Mouse (Mus musculus): ENCODE results near the gene Tcirg1.
A peak's percentile ranks its signal among the peaks of the same experiment; 100 is the strongest.

Gene Tcirg1

DNA sequence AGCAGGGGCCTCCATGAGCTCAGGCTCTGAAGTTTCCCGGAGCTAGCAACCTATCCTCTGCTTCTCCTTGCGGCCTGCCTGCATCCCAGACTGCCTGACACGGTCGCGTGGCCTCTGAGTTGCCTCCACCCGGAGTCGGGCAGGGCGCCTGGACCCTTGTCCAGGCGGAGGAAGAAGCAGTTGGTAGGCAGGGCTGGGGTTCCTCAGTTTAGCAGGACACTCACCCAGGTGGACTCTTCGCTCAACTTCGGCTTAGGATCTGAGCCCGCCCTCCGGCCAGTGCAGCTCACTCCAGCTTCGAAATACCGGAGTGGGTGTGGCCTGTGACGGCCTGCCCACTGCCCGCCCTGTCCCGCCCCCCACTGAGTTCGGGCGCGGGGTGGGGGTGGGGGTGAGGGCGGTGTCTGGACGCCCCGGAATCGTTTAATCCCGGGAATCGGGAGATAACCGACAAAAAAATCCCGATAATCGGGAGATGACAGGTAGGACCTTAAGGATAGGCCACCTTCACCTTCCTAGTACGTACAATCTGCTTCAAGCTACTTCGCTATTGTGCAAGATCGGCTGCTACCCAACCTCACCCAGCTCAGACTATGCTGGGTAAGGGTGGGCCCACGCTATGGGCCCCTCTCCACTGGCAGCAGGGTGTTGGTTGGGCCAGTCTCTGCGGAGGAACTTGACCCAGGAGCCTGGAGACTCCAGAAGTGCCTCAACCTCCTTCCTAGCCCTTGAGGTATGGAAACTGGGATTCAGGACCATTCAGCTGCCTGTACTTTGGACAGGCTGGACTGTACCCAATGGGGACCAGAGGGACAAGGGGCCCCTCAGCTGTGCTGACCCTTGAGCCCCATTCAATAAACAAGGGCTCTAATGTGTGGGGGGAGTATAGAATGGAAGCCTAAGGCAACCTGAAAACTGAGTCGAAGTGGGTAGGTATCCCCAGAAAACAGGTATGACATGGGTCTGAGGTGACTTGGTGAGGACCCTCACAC lies at the start of gene Tcirg1:
TSS of gene Tcirg1 (minus strand) at position 339 of the 992 bp plus-strand sequence.
- peak; percentile 60 for DNase-seq

DNA sequence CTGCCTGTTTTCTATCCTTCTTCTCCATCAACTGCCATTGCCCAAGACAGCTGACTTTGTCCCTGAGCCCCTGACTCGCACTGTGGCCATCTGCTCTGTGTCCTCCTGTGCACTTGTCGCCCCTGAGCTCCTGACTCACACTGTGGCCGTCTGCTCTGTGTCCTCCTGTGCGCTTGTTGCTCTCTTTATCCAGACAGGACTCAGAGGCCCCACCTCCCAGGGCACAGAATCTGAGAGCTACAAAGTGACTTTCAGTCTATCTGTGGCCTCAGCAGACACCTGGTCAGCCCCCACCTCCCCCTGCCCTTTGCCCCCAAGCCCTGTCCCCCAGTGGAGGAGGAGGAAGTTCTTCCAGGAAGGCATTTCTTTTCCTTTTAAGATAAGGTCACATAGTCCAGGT lies 48.9 kb upstream of the Tcirg1 start:
- no peak for DNase-seq

DNA sequence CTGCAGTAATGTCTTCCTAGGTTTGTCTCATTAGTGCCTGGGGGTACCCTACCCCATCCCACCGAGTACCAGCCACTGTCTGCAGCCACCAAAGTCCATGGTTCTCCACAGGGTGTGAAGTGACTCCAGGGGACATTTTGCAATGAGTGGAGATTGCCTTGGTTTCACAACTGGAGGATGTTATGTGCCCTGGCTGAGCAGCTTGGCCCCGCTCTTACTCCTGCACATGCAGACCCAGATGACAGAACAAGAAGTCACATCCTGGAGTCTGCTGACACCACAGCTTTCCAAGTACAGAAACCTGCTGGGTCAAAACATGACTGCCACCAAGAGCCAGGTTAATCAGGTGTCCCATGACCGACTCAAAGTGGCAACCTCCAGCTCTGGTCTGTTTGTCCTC lies 48.1 kb upstream of the Tcirg1 start:
- no peak for DNase-seq

DNA sequence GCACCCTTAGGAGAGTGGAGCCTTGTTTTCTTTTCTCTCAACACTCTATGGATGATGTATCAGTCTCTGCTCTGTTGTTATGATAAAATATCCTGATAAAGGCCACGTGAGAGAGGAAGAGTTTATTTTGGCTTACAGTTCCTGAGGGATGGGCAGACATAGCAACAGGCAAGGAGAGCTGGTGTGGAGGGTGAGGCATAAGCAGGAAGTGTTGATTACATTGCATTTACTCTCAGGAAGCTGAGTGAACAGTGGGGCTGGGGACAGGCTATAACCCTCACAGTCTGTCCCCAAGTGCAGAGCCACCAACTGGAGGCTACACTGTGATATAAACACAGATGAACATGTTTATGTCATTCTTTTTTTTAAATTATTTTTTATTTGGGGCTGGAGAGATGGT lies 45.2 kb upstream of the Tcirg1 start:
- no peak for DNase-seq

DNA sequence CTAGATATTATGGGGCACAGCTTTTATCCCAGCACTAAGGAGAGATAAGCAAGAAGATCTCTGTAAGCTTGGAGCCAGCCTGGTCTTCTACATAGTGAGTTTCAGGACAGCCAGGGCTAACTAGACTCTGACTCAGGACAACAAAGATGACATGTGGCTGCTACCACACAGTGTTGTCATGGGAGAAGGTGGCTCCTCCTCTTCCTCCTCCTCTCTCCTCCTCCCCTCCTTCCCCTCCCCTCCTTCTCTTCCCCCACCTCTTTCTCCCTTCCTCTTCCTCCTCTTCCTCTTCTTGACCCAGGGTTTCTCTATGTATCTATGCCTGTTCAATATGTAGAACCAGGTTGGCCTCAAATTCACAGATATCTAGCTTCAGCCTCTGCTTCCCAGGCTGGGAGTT lies 44.5 kb upstream of the Tcirg1 start:
- DNase-seq, result no peak

DNA sequence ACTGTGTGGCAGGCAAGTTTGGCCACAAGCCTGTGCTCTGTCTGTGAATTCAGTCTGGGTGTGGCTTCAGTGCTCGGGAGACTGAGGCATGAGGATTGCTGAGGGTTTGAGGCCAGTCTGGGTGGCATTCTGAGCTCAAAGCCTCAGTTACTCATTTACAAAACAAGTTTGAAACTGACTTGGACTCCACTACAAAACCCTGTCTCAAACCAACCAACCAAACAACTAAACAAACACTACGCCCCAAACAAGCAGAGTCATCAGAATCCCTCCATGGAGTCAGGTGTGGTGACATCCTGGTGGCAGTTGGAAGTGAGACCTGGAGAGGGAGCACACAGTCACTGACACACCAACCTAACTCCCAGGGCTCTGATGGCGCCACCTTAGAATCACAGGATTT lies 43.4 kb upstream of the Tcirg1 start:
- DNase-seq, result no peak

DNA sequence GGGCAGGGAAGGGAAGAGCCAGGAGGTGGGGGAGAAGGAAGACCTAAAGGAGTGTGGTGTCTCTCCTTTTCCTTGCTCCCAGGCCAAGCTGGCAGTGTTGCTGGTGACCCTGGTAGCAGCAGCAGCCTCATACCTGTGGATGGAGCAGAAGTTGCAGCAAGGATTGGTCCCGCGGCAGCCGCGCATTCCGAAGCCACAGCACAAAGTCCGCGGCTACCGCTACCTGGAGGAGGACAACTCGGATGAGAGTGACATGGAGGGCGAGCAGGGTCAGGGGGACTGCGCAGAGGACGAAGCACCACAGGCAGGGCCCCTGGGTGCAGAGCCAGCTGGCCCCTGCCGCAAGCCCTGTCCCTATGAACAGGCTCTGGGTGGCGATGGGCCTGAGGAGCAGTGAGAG lies 41.6 kb upstream of the Tcirg1 start:
- no peak for DNase-seq

DNA sequence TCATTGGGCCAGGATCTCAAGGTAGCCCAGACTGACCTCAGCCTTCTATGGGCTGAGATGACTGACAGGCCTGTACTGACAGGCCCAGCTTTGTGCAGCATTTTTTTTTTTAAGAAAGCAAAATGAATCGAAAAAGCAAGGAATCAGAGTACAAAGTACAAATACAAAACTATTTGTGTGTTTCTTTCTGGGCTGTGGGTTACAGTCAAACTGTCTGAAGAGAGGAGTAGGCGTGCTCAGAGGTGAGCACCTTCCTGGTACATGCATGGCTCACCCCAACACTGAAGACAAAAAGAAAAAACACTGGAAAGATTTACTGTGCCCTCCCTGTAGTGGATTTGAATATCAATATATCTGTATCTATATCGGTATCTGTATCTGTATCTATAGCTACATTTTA lies 40.9 kb upstream of the Tcirg1 start:
- no peak for DNase-seq

DNA sequence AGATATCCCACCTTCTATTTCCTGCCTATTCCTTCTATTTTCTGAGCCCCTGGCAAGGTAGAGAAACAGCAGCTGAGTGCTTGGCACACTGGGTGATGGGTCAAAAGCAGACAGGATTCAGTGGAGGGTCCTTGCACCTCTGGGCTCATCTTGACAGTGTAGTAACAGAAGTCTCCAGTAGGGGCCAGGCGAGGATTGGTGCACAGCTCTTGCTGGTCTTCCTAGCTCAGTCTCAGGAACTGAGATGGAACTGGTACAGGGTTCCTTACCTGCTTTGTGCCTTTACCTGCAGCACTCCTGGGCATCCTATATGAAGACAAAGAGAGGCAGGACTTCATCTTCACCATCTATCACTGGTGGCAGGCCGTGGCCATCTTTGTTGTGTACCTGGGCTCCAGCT lies 39.8 kb upstream of the Tcirg1 start:
- peak; percentile 74 for DNase-seq

DNA sequence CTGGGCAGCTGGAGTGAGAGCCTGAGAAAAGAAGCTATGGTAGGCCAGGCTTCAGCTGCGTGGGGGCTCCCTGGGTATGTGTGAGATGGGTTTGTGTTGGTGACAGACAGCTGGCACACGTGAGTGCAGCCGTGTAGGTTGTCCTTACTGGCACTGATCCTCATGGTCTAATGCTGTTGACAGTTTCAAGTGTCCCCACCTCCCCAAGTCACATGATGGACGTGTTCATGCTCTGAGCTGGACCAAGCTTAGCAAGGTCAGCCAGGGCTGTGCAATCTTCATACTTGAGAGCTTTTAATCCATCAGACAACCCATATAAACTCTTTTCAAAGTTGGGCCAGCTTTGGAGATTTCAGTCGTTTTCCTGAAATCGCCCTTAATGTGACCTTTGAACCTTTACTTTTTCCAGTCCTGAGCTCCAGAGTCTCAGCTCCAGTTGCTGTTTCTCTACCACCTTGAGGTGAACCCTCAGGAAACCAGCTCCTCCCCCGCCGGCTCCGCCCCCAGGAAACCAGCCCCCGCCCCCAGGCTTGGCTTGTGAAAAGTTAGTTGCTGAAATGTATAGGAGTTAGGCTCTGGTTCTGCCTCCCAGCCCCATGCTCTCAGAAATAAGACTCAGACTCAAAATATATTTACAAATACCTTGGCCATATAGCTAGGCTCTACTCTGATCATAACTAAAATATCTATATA lies 39.1 kb upstream of the Tcirg1 start:
- no peak for DNase-seq

DNA sequence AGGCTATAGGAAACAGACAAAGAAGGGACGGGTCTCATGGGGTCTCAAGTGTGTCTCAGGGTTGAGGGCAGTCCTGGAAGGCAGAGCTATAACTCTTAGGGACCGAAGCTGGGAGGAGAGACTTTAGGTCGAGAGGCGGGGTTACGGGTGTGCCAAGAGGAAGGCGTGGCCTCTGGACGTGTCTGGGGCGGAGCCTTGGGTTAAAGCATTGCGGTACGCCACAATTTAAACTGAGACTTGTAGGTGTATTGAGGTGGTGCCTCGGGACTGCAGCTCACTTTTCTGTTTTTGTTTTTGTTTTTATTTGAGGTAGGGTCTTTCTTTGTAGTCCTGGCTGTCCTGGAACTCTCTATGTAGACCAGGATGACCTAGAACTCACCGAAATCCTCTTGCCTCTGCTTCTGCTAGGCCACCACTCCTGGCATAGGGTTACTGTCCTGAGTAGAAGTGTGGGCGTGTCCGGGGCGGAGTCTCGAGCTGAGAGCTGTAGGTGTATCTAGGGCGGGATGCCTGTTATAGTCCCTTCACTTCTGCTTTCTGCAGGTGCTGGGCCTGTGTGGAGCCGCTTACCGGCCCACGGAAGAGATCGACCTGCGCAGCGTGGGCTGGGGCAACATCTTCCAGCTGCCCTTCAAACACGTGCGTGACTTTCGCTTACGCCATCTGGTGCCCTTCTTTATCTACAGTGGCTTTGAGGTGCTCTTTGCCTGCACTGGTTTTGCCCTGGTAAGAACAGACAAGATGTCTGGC lies 36.2 kb upstream of the Tcirg1 start:
- no peak for DNase-seq

DNA sequence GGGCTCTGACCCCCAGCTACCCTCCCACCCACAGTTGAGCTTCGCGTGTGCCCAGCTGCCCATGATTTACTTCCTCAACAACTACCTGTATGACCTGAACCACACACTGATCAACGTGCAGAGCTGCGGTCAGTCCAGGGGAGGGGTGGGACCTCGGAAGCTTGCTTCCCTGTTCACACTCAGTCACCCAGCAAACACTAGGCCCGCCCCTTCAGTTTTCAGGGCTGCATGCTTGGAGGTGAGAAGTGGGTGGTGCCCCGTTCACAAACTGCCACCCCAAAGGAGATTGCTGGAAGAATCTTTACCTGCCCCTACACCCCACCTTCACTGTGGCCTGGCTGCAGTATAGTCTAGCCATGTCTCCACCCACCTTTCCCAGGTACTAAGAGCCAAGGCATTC lies 35.4 kb upstream of the Tcirg1 start:
- no peak for DNase-seq

DNA sequence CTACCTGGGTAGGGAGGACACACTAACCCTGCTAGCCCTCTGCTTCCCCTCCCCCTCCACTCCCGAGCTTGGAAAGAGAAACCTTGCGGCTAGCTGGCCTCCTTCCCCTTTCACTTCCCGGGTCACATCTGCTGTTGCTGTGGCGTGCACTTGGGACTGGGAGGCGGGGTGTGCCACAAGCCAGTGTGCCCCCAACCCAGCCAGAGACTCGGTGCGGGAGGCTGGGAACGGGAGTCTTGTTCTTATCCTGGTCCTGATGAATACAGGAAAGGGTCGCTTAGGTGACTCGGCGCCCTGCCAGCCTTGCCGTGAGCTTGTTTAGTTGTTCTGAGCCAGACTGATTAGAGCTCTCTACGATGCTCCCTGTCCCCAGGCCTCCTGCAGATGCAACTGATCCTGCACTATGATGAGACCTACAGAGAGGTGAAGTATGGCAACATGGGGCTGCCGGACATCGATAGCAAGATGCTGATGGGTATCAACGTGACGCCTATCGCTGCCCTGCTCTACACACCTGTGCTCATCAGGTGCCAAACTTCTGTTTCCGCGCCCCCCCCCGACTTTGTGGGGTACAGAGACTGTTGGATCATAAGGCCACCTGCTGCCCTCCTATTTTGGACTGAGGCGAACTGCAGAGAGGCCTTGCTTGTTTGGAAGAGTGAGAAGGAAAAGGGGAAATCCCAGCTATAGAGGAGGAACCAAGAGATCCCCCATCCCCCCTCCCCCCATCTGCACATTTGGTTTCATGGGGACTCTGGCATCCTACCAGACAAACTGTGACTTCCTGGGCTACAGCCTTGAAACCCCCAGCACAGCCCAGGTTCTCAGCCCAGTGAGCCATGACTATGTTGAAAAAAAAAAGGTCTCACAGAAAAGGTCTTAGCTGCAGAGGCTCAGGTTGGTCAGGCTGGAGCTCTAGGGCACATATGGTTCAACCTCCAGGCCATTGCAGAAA lies 29.2 kb upstream of the Tcirg1 start:
- peak; percentile 35 for DNase-seq

DNA sequence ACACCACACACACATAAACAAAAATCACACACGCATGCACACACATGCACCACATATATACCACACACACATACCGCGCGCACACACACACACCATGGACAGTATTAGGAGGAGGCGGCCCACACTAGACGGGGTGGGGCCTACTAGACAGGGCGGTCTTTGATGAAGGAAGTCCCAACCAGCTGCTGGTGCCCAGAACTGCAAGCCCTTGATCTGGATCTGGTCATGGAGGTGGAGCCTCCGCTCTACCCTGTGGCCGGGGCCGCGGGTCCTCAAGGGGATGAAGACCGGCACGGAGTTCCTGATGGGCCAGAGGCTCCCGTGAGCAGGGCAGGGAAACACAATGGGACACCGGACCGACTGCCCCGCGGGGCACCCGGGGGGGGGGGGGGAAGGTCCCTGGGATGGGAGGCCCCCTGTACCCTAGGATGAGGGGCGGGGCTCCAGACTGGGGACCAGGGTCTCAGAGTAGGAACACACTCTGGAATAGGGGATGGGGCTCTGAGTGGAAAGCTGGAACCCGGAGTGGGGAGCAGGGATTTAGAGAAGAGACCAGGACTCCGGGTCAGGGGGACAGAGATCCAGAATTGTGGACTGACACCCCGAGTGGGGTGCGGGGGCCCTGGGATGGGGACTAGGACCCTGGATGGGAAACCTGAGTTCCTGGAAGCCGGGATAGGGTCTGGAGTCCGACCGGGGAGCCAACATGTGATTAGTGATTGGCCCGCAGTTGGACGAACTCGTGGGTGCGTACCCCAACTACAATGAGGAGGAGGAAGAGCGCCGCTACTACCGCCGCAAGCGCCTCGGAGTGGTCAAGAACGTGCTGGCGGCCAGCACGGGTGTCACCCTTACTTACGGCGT lies 28.3 kb upstream of the Tcirg1 start, which contains the start of gene Unc93b1:
TSS of gene Unc93b1 (plus strand) at position 155 of the 864 bp plus-strand sequence.
- DNase-seq, result no peak

DNA sequence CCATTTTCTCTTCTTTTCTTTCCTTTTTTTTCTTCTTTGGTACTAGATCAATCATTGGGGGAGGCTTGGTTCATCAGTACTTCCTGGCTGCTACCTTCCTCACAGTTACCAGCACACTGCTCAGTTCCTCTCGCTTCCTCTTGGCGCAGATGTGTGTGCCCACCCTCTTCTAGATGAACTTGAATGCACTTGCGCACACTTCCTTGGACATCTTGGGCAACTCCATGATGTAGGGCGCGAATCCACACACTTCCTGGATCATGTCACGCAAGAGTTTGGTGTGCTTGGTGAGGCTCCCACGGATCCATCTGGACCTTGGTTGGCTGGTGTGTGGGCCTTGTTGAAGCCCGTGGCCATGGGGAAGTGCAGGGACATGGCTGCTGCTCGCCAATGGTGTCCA lies 24.8 kb upstream of the Tcirg1 start:
- DNase-seq, result no peak

DNA sequence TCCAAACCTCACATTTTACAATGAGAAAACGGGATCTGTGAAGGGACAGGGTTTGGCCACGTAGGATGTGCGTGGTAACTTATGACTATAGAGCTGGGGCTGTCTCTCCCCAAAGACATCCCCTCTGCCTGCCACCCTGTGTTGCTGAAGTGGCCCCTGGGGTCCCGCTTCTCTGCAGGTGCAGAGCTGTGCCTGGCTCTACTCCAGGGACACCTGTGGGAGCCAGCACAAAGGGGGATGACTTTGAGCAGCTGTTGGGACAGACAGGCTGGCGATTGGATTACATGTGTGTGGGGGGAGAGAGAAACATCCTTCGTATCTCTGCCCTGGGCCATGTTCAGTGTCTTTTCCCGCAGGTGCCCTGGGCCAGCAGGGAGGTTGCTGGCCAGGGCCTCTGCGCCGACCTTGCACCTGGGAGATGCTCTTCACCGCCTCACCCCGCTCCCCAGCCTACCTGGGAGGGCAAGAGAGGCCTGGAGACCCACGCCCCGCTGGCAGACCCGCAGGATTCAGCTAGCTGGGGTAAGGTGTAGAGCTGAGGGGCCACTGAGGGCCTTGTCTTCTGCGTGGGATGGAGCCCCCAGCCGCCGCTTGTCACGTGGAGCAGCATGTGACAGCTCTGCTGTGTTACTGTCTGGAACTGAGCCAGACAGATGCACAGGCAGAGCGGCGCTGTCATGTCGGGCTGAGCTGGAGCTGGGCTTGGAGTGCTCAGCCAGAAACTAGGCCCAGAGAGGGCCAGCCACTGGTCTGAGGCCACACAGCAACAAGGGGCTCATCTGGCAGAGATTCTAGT lies 23.5 kb upstream of the Tcirg1 start:
- DNase-seq, result no peak

DNA sequence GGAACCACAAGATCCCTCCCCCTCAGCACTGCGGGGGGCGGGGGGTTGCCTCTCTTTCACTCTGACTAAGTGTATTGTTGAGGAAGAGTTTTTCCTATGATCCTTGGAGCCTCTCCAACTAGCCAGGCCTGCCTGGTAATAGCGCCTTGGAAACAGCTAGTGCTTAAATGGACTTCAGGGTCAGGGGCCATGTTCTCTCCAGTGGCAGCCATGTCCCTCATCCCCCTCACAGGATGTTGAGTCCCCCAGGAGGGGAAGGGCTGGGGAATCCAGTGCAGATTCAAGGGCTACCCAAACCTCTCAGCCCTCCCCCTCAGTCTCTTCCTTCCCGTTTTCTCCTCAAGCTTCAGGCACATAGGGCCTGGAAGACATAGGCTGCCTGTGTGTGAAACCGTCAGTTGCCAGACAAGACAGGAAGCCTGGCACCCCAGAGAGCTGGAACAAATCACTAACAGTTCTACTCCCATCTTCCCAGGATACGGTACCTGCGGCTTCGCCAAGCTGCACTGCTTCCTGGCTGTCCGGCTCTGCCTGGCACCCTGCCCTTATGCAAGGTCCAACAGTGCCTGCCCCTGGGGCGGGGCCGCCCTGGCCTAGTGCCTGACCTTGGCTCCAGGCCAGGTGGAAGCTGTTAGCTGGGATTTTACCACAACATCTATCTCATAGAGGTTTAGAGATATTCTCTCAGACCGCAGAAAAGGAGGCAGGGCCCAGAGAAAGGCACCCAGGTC lies 22.4 kb upstream of the Tcirg1 start, which contains the start of gene Aldh3b1:
TSS of gene Aldh3b1 (minus strand) at position 598 of the 731 bp plus-strand sequence.
- DNase-seq, result peak; percentile 63

DNA sequence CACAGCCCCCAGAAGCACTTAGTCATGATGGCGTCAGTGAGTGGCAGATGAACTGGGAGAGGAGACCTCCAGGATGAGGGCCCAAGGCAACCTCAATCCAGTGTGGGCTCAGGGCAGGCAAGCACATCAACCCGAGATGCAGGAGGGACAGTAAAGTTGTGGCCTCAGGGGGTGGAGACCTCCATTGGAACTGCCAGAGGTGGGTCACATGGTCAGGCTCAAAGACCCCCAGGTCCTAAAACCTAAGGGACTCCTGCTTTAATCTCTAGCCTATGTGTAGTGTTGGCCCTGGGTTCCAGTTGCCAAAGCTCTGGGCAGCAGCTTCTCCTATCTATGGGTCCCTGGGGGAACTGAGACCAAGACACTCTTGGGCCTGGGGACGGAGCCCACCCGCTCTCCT lies 21.8 kb upstream of the Tcirg1 start:
- DNase-seq, result no peak

DNA sequence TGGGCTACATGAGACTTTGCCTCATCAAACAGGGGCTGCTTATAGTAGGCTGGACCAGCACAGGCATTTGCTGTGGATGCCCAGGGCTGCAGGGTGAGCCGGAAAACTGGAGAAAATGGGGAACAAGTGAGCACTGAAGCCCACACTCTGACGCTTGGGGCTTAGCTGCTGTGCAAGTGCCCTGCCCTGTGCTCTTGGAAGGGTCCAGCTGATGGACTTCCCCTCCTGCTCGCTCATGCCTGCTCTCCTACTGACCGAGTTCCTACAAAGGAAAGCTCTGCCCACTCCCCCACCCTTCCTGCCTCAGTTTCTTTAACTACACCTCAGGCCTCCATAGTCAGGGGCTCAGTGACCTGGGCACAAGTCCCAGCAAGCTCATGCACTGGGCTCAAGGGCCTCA lies 21.1 kb upstream of the Tcirg1 start:
- no peak for DNase-seq

All from right cerebral cortex, postnatal 4 days (tissue).